Mouse (Mus musculus): ENCODE measurements around the gene Nme4. TPM values are rescaled to one million over a fixed set of nuclear protein-coding genes. Genes with fewer than 3 reads are reported as not detected.

The Nme4 gene
- polyA plus RNA-seq, 1 experiment from 2014 or later: 48.8 TPM

- no peak overlapping the region for H3K4me3 ChIP-seq
- H3K9ac ChIP-seq: no peak overlapping the region
- H3K4me2 ChIP-seq: no peak overlapping the region
- H3K27ac ChIP-seq: no peak overlapping the region
- H3K36me3 ChIP-seq: peaks cover 14% of the 10 kb centered on the region
- WGBS: 86% methylated on average over 9 of the region's 9 CpGs
- no peaks in the 10 kb centered on the region for H3K27me3 ChIP-seq
- H3K4me1 ChIP-seq (replicated peaks): peaks cover 6% of the 10 kb centered on the region
- H3K9me3 ChIP-seq (replicated peaks): no peaks in the 10 kb centered on the region
- ATAC-seq (replicated peaks; ENCODE audit: insufficient number of reproducible peaks, insufficient read depth, low FRiP score, low read depth): no peak
These were observed 8.3 kb downstream of the Nme4 start for GRCm38 (mm10) chr17:26087059-26087564.

- H3K4me1 ChIP-seq (replicated peaks): no peaks in the 10 kb centered on the region
- H3K4me3 ChIP-seq: no peak overlapping the region
- no peak overlapping the region for H3K9ac ChIP-seq
- H3K27me3 ChIP-seq: no peaks in the 10 kb centered on the region; the same call in 1 of the 2 replicates
- ATAC-seq (replicated peaks; ENCODE audit: insufficient number of reproducible peaks, insufficient read depth, low FRiP score, low read depth): no peak
- H3K4me2 ChIP-seq: no peak overlapping the region
- H3K27ac ChIP-seq: no peak overlapping the region
- H3K36me3 ChIP-seq: peaks cover 13% of the 10 kb centered on the region
- H3K9me3 ChIP-seq (replicated peaks): no peaks in the 10 kb centered on the region
- 35% methylated on average over 2 of the region's 2 CpGs for WGBS
These were observed 14.5 kb downstream of the Nme4 start for GRCm38 (mm10) chr17:26080867-26081266.

GRCm38 (mm10) chr17:26078851-26079250 is 16.6 kb downstream of the Nme4 start:
- H3K9me3 ChIP-seq (replicated peaks): no peaks in the 10 kb centered on the region
- 75% methylated on average over 2 of the region's 2 CpGs for WGBS
- no peak for ATAC-seq (replicated peaks; ENCODE audit: insufficient number of reproducible peaks, insufficient read depth, low FRiP score, low read depth)

GRCm38 (mm10) chr17:26075246-26075645 is 20.2 kb downstream of the Nme4 start:
- Histone ChIP-seq H3K4me2 (no peak overlapping the region), H3K4me1 (replicated peaks) (peaks cover under 1% of the 10 kb centered on the region), H3K27ac (no peak overlapping the region), H3K36me3 (no peaks in the 10 kb centered on the region), H3K9ac (no peak overlapping the region), H3K9me3 (replicated peaks) (no peaks in the 10 kb centered on the region), H3K27me3 (peaks cover 8% of the 10 kb centered on the region; the same call in 1 of the 2 replicates), H3K4me3 (no peak overlapping the region)
- 58% methylated on average over 3 of the region's 3 CpGs for WGBS
- ATAC-seq (replicated peaks; ENCODE audit: insufficient number of reproducible peaks, insufficient read depth, low FRiP score, low read depth): no peak

More at GRCm38 (mm10) chr17:26078851-26079250, 16.6 kb downstream of the Nme4 start:
- Histone ChIP-seq H3K9ac (no peak overlapping the region), H3K27ac (no peak overlapping the region), H3K4me2 (no peak overlapping the region), H3K4me1 (replicated peaks) (no peaks in the 10 kb centered on the region), H3K4me3 (no peak overlapping the region), H3K27me3 (no peaks in the 10 kb centered on the region; the same call in 1 of the 2 replicates), H3K36me3 (peaks cover 6% of the 10 kb centered on the region; the same call in 1 of the 2 replicates)

GRCm38 (mm10) chr17:26070136-26070535 is 25.3 kb downstream of the Nme4 start:
- Histone ChIP-seq H3K4me1 (replicated peaks) (peaks cover 39% of the 10 kb centered on the region), H3K9ac (0 out of 2 replicates have a peak overlapping the region, but pooled peaks have one; percentile 75), H3K4me2 (peak overlapping the region; percentile 96), H3K27ac (no peak overlapping the region), H3K4me3 (peak overlapping the region; percentile 77), H3K36me3 (no peaks in the 10 kb centered on the region), H3K9me3 (replicated peaks) (no peaks in the 10 kb centered on the region), H3K27me3 (peaks cover 8% of the 10 kb centered on the region; the same call in 1 of the 2 replicates)
- no peak for ATAC-seq (replicated peaks; ENCODE audit: insufficient number of reproducible peaks, insufficient read depth, low FRiP score, low read depth)
- 22% methylated on average over 6 of the region's 6 CpGs for WGBS

GRCm38 (mm10) chr17:26068831-26069739 is 26.3 kb downstream of the Nme4 start, which contains the start of gene Rab11fip3:
Rab11fip3 (minus strand) TSS chr17:26069555.
- H3K4me1 ChIP-seq (replicated peaks): peaks cover 47% of the 10 kb centered on the region

GRCm38 (mm10) chr17:26068024-26068830 is 27.2 kb downstream of the Nme4 start:
- H3K4me1 ChIP-seq (replicated peaks): peaks cover 47% of the 10 kb centered on the region
- 2% methylated on average over 44 of the region's 44 CpGs for WGBS
- H3K4me3 ChIP-seq: peak overlapping the region; percentile 77
- H3K4me2 ChIP-seq: peak overlapping the region; percentile 96
- H3K9me3 ChIP-seq (replicated peaks): no peaks in the 10 kb centered on the region
- no peaks in the 10 kb centered on the region for H3K36me3 ChIP-seq
- H3K9ac ChIP-seq: peak overlapping the region; percentile 75
- peak; percentile 32; the same call in 1 of the 2 replicates for ATAC-seq (replicated peaks; ENCODE audit: insufficient number of reproducible peaks, insufficient read depth, low FRiP score, low read depth)
- H3K27me3 ChIP-seq: peaks cover 8% of the 10 kb centered on the region; the same call in 1 of the 2 replicates
- no peak overlapping the region for H3K27ac ChIP-seq

More at GRCm38 (mm10) chr17:26068831-26069739, 26.3 kb downstream of the Nme4 start, which contains the start of gene Rab11fip3:
- Histone ChIP-seq H3K9me3 (replicated peaks) (no peaks in the 10 kb centered on the region), H3K36me3 (no peaks in the 10 kb centered on the region), H3K27me3 (peaks cover 8% of the 10 kb centered on the region; the same call in 1 of the 2 replicates), H3K27ac (peak within 1 kb of the TSS; percentile 76), H3K4me3 (peak within 1 kb of the TSS; percentile 77), H3K9ac (peak within 1 kb of the TSS; percentile 75), H3K4me2 (peak within 1 kb of the TSS; percentile 96)
- WGBS: under 1% methylated on average over 86 of the region's 94 CpGs
- ATAC-seq (replicated peaks; ENCODE audit: insufficient number of reproducible peaks, insufficient read depth, low FRiP score, low read depth): peak; percentile 90

GRCm38 (mm10) chr17:26066488-26067020 is 28.8 kb downstream of the Nme4 start:
- Histone ChIP-seq H3K9me3 (replicated peaks) (no peaks in the 10 kb centered on the region), H3K4me3 (peak overlapping the region; percentile 77; the same call in 1 of the 2 replicates), H3K9ac (0 out of 2 replicates have a peak overlapping the region, but pooled peaks have one; percentile 75), H3K27me3 (0 out of 2 replicates have a peak, but pooled peaks cover 4% of the 10 kb centered on the region), H3K36me3 (no peaks in the 10 kb centered on the region), H3K4me1 (replicated peaks) (peaks cover 47% of the 10 kb centered on the region), H3K4me2 (peak overlapping the region; percentile 96), H3K27ac (no peak overlapping the region)
- 87% methylated on average over 7 of the region's 7 CpGs for WGBS
- ATAC-seq (replicated peaks; ENCODE audit: insufficient number of reproducible peaks, insufficient read depth, low FRiP score, low read depth): no peak

- Histone ChIP-seq H3K4me2 (no peak overlapping the region), H3K36me3 (no peaks in the 10 kb centered on the region), H3K9ac (no peak overlapping the region), H3K27me3 (no peaks in the 10 kb centered on the region), H3K4me1 (replicated peaks) (peaks cover 44% of the 10 kb centered on the region), H3K9me3 (replicated peaks) (no peaks in the 10 kb centered on the region), H3K4me3 (no peak overlapping the region), H3K27ac (0 out of 2 replicates have a peak overlapping the region, but pooled peaks have one; percentile 3)
- ATAC-seq (replicated peaks; ENCODE audit: insufficient number of reproducible peaks, insufficient read depth, low FRiP score, low read depth): no peak
- 52% methylated on average over 6 of the region's 6 CpGs for WGBS
These were observed 30.5 kb downstream of the Nme4 start for GRCm38 (mm10) chr17:26064916-26065315.

GRCm38 (mm10) chr17:26057787-26058567 is 37.4 kb downstream of the Nme4 start:
- H3K4me1 ChIP-seq (replicated peaks): peaks cover 13% of the 10 kb centered on the region

More at GRCm38 (mm10) chr17:26057787-26058567, 37.4 kb downstream of the Nme4 start:
- H3K9me3 ChIP-seq (replicated peaks): no peaks in the 10 kb centered on the region
- 74% methylated on average over 9 of the region's 9 CpGs for WGBS
- no peak overlapping the region for H3K27ac ChIP-seq
- no peak overlapping the region for H3K4me3 ChIP-seq
- ATAC-seq (replicated peaks; ENCODE audit: insufficient number of reproducible peaks, insufficient read depth, low FRiP score, low read depth): no peak
- no peak overlapping the region for H3K9ac ChIP-seq
- H3K4me2 ChIP-seq: no peak overlapping the region
- H3K27me3 ChIP-seq: no peaks in the 10 kb centered on the region
- no peaks in the 10 kb centered on the region for H3K36me3 ChIP-seq
